Mouse (Mus musculus): Measurements from ENCODE around the gene Oxct2b. TPM values are rescaled to one million over a fixed set of nuclear protein-coding genes. Genes with fewer than 3 reads are reported as not detected.

Oxct2b gene
- polyA plus RNA-seq, 1 experiment, result 0.11 TPM

DNA sequence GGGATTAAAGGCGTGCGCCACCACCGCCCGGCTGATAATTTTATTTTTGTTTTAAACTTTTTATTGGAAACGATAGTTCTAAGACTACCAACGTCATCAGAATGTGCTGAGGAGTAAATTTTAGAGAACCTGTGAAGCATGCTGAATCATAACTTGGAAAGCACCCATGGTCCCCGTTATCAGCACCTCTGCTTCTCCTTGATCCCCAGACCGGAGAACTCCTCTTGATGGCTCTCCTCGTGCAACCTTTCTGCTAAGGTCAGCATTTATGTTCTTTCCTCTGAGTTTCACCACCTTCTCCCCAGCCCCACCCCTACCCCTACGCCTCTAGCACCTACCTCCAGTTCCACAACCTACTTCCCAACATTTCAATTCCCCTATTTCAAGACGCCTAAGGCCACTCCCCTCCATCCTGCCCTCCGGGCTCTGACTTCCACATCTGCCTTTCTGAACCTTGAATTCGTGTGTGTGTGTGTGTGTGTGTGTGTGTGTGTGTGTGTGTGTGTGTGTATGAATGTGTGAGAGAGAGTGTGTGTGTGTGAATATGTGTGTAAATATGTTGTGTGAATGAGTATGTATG is 32.7 kb upstream of the Oxct2b start:
- Histone ChIP-seq H3K27ac (ENCODE audit: insufficient read depth, low read length) (no peak overlapping the region), H3K4me3 (replicated peaks; ENCODE audit: insufficient read depth, low read depth, low read length) (no peak overlapping the region), H3K4me1 (ENCODE audit: control insufficient read depth, insufficient read depth, low read length) (0 out of 2 replicates have a peak, but pooled peaks cover 4% of the 10 kb centered on the region), H3K27me3 (ENCODE audit: control insufficient read depth, insufficient read depth, low read length) (no peaks in the 10 kb centered on the region)
- WGBS, result 65% methylated on average over 13 of the region's 13 CpGs
- no peak for TF ChIP-seq CTCF (IDR thresholded peaks at IDR 0.05; ENCODE audit: borderline replicate concordance, insufficient read depth, low read depth, low read length)
- TF ChIP-seq POLR2A (IDR thresholded peaks at IDR 0.05; ENCODE audit: borderline replicate concordance, insufficient read depth, low read length), result no peak
- DNase-seq, result no peak

DNA sequence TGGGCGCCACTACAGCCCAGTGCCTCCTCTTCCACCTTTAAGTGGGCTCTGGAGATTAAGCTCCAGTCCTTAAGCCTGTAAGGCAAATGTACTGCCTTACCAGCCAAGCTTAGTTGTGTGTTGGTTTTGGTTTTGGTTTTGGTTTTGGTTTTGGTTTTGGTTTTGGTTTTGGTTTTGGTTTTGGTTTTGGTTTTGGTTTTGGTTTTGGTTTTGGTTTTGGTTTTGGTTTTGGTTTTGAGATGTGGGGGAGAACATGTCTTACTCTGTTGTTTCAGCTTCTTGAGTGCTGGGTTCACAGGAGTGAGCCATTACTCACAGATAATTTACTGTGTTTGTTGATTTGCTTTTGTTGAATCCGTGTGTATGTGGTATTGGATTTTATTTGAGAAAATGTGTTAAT is 30.8 kb upstream of the Oxct2b start:
- TF ChIP-seq CTCF (IDR thresholded peaks at IDR 0.05; ENCODE audit: borderline replicate concordance, insufficient read depth, low read depth, low read length) (no peak), POLR2A (IDR thresholded peaks at IDR 0.05; ENCODE audit: borderline replicate concordance, insufficient read depth, low read length) (no peak)
- WGBS, result 83% methylated on average over 2 of the region's 2 CpGs
- no peak for DNase-seq
- H3K4me1 ChIP-seq (ENCODE audit: control insufficient read depth, insufficient read depth, low read length), result 0 out of 2 replicates have a peak, but pooled peaks cover 4% of the 10 kb centered on the region
- H3K27me3 ChIP-seq (ENCODE audit: control insufficient read depth, insufficient read depth, low read length), result no peaks in the 10 kb centered on the region
- no peak overlapping the region for H3K27ac ChIP-seq (ENCODE audit: insufficient read depth, low read length)
- H3K4me3 ChIP-seq (replicated peaks; ENCODE audit: insufficient read depth, low read depth, low read length), result no peak overlapping the region

- Histone ChIP-seq H3K4me3 (replicated peaks; ENCODE audit: insufficient read depth, low read depth, low read length) (no peak overlapping the region), H3K27me3 (ENCODE audit: control insufficient read depth, insufficient read depth, low read length) (no peaks in the 10 kb centered on the region), H3K4me1 (ENCODE audit: control insufficient read depth, insufficient read depth, low read length) (no peaks in the 10 kb centered on the region), H3K27ac (ENCODE audit: insufficient read depth, low read length) (no peak overlapping the region)
- TF ChIP-seq POLR2A (IDR thresholded peaks at IDR 0.05; ENCODE audit: borderline replicate concordance, insufficient read depth, low read length), result no peak
- no peak for TF ChIP-seq CTCF (IDR thresholded peaks at IDR 0.05; ENCODE audit: borderline replicate concordance, insufficient read depth, low read depth, low read length)
- no peak for DNase-seq
- 89% methylated on average over 4 of the region's 4 CpGs for WGBS
Observed at GRCm38 (mm10) chr4:123086381-123086780, 29.7 kb upstream of the Oxct2b start.

GRCm38 (mm10) chr4:123092621-123093020 is 23.4 kb upstream of the Oxct2b start:
- no peak overlapping the region for H3K4me3 ChIP-seq (replicated peaks; ENCODE audit: insufficient read depth, low read depth, low read length)
- H3K27me3 ChIP-seq (ENCODE audit: control insufficient read depth, insufficient read depth, low read length), result no peaks in the 10 kb centered on the region
- no peaks in the 10 kb centered on the region for H3K4me1 ChIP-seq (ENCODE audit: control insufficient read depth, insufficient read depth, low read length)
- TF ChIP-seq POLR2A (IDR thresholded peaks at IDR 0.05; ENCODE audit: borderline replicate concordance, insufficient read depth, low read length) (no peak), CTCF (IDR thresholded peaks at IDR 0.05; ENCODE audit: borderline replicate concordance, insufficient read depth, low read depth, low read length) (no peak)
- no peak overlapping the region for H3K27ac ChIP-seq (ENCODE audit: insufficient read depth, low read length)
- DNase-seq, result no peak
- 68% methylated on average over 5 of the region's 5 CpGs for WGBS

DNA sequence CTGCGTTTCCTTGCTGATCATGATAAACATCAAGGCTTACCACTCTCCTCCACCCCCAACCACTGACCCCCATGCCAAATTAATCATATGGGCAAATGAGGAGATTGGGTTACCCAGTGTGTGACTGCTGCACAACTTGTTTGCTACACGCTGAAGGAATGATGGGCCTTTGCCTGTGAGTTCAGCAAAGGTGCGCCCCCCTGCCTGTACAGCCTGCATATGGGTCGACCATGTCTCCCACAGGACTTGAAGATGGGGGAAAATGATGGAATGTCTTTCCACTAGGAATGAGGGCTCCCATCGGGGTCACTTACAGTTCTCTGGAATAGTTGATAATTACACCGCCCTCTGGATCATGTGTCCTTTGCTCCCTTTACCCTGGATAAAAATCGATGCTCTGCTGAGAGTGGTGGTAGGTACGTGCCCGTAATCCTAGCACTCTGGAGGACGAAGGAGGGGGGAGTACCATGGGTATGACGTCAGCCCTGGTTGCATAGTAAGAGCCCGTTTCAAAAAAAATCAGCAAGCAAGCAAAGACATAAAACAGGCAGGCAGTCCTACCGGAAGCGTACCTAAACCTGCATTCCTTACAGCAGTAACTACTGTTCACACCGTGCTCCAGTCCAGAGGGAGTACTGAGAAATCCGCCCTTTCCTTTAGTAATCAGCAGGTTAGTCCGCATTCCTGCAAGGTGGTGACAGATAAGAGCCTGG is 22.8 kb upstream of the Oxct2b start:
- TF ChIP-seq POLR2A (IDR thresholded peaks at IDR 0.05; ENCODE audit: borderline replicate concordance, insufficient read depth, low read length) (no peak), CTCF (IDR thresholded peaks at IDR 0.05; ENCODE audit: borderline replicate concordance, insufficient read depth, low read depth, low read length) (no peak)

GRCm38 (mm10) chr4:123093869-123094268 is 22.2 kb upstream of the Oxct2b start:
- no peak for TF ChIP-seq CTCF (IDR thresholded peaks at IDR 0.05; ENCODE audit: borderline replicate concordance, insufficient read depth, low read depth, low read length)
- TF ChIP-seq POLR2A (IDR thresholded peaks at IDR 0.05; ENCODE audit: borderline replicate concordance, insufficient read depth, low read length), result no peak
- 76% methylated on average over 9 of the region's 9 CpGs for WGBS
- Histone ChIP-seq H3K4me1 (ENCODE audit: control insufficient read depth, insufficient read depth, low read length) (no peaks in the 10 kb centered on the region), H3K27me3 (ENCODE audit: control insufficient read depth, insufficient read depth, low read length) (no peaks in the 10 kb centered on the region), H3K27ac (ENCODE audit: insufficient read depth, low read length) (no peak overlapping the region), H3K4me3 (replicated peaks; ENCODE audit: insufficient read depth, low read depth, low read length) (no peak overlapping the region)
- no peak for DNase-seq

More for the DNA sequence above, 22.8 kb upstream of the Oxct2b start:
- Histone ChIP-seq H3K4me3 (replicated peaks; ENCODE audit: insufficient read depth, low read depth, low read length) (no peak overlapping the region), H3K27me3 (ENCODE audit: control insufficient read depth, insufficient read depth, low read length) (no peaks in the 10 kb centered on the region), H3K4me1 (ENCODE audit: control insufficient read depth, insufficient read depth, low read length) (no peaks in the 10 kb centered on the region), H3K27ac (ENCODE audit: insufficient read depth, low read length) (no peak overlapping the region)
- 71% methylated on average over 17 of the region's 17 CpGs for WGBS
- no peak for DNase-seq

DNA sequence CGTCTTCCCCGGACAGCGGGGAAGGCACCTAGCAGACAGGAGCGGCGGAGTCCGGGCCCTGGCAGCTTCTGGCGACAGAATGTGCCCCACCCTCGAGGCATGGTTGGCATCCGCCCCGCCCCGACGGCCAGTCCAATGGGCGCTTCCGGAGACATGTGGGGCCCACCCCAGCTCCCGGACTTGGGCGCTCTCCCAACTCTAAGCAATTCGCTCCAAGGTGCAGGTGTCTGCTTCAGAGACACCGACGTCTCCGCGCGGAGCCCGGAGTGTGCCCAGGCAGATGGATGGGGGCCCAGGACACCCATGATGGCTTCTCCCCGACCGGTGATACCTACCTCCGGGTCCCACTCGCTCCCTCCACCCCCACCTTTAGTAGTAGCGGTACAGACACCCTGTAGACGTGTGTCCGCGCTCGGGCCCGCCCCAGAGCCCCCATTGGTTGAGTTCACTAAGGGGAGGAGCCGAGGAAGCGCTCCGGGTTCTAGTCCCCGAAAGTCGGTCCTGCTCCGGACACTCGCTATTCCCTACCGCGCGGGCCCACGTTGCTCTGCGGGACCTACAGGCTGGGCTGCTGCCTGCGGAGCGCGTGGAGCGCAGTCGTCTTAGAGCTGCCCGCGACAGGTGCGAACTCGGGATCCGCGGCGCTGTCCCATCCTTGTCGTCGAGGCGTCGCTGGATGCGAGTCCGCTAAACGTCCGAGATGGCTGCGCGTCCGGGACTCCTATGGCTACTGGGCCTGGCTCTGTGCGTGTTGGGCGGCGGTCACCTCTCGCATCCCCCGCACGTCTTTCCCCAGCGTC is 11.2 kb upstream of the Oxct2b start, which contains the start of gene Bmp8b:
Bmp8b (plus strand) TSS at position 515 of the 800 bp plus-strand sequence.
- no peaks in the 10 kb centered on the region for H3K4me1 ChIP-seq (ENCODE audit: control insufficient read depth, insufficient read depth, low read length)
- no peak within 1 kb of the TSS for H3K4me3 ChIP-seq (replicated peaks; ENCODE audit: insufficient read depth, low read depth, low read length)
- no peaks in the 10 kb centered on the region; the same call in 1 of the 2 replicates for H3K27me3 ChIP-seq (ENCODE audit: control insufficient read depth, insufficient read depth, low read length)
- 3% methylated on average over 75 of the region's 75 CpGs for WGBS
- DNase-seq, result no peak
- TF ChIP-seq POLR2A (IDR thresholded peaks at IDR 0.05; ENCODE audit: borderline replicate concordance, insufficient read depth, low read length), result no peak
- no peak for TF ChIP-seq CTCF (IDR thresholded peaks at IDR 0.05; ENCODE audit: borderline replicate concordance, insufficient read depth, low read depth, low read length)
- no peak within 1 kb of the TSS for H3K27ac ChIP-seq (ENCODE audit: insufficient read depth, low read length)
